Mouse (Mus musculus): ENCODE results near the gene Cmklr1.

GRCm38 (mm10) chr5:113620130-113620716 is 30.0 kb downstream of the Cmklr1 start:
- no peak for TF ChIP-seq GATA1 (IDR thresholded peaks at IDR 0.05; ENCODE audit: low read length)
- no peak for TF ChIP-seq TAL1 (IDR thresholded peaks at IDR 0.05; ENCODE audit: low read length)

All from erythroblast, embryonic 14.5 days (primary cell).